Mouse (Mus musculus) MEL (cell line): ENCODE measurements at regions not wholly inside any gene's neighbourhood (a gene's known extent, or its start where the extent isn't known, plus 50 kb on each side); places are given as distances from the start of the nearest gene placed in this dataset.

Experiments used
- DNase-seq: peaks from one replicate; pipeline ENCODE4 v3.0.0; 2011; ENCODE audit warnings: low read depth, low spot score
- H3K27ac ChIP-seq: 2 replicates; pipeline ENCODE4 v1.5.1; 2012; ENCODE audit warnings: low read depth, mild to moderate bottlenecking, control low read depth, low read length, moderate library complexity; ENCODE audit not compliant: control insufficient read depth
- H3K27me3 ChIP-seq, 2 experiments: fragments of 150-350 bp in 1 of 2; sonication (generic) in 1 of 2; 2 replicates each; pipeline ENCODE4 v1.6.1; 2012; ENCODE audit warnings: low read length in 2 of 2, mild to moderate bottlenecking in 2 of 2, improper control_type of control experiment in 1 of 2, moderate library complexity in 1 of 2; ENCODE audit not compliant: insufficient read depth in 2 of 2, control insufficient read depth in 1 of 2
- H3K36me3 ChIP-seq, 2 experiments: 2 replicates each; pipeline ENCODE4 v1.6.1; 2012 to 2014; ENCODE audit warnings: low read length in 2 of 2, improper control_type of control experiment in 1 of 2, inconsistent platforms in 1 of 2, mild to moderate bottlenecking in 1 of 2; ENCODE audit not compliant: insufficient read depth in 2 of 2, control insufficient read depth in 1 of 2
- H3K4me1 ChIP-seq, 2 experiments: fragments of 150-350 bp in 1 of 2; sonication (generic) in 1 of 2; 2 replicates each; pipeline ENCODE4 v1.6.1; 2012; ENCODE audit warnings: low read length in 2 of 2, improper control_type of control experiment in 1 of 2, mild to moderate bottlenecking in 1 of 2; ENCODE audit not compliant: insufficient read depth in 2 of 2, control insufficient read depth in 1 of 2
- H3K4me3 ChIP-seq, 2 experiments: fragments of 150-350 bp in 1 of 2; sonication (generic) in 1 of 2; 2 replicates each; pipeline ENCODE4 v1.5.1; 2012; ENCODE audit warnings: low read depth in 2 of 2, low read length in 2 of 2, mild to moderate bottlenecking in 2 of 2, moderate library complexity in 2 of 2, control low read depth in 1 of 2, improper control_type of control experiment in 1 of 2; ENCODE audit not compliant: control insufficient read depth in 1 of 2, insufficient read depth in 1 of 2
- H3K79me2 ChIP-seq: 2 replicates; pipeline ENCODE4 v1.6.1; 2012; ENCODE audit warnings: mild to moderate bottlenecking, low read length, moderate library complexity; ENCODE audit not compliant: control insufficient read depth, poor library complexity, insufficient read depth
- H3K9ac ChIP-seq: 2 replicates; pipeline ENCODE4 v1.6.1; 2012; ENCODE audit warnings: low read depth, mild to moderate bottlenecking, control low read depth, low read length, moderate library complexity; ENCODE audit not compliant: control insufficient read depth, poor library complexity, severe bottlenecking
- H3K9me3 ChIP-seq: fragments of 150-350 bp; sonication (generic); replicated peaks from 2 replicates; pipeline ENCODE4 v1.6.1; 2012; ENCODE audit warnings: mild to moderate bottlenecking, low read length, improper control_type of control experiment, moderate library complexity; ENCODE audit not compliant: insufficient read depth
- CHD1 ChIP-seq: IDR thresholded peaks from 2 replicates; pipeline ENCODE4 v1.6.1; 2012; ENCODE audit warnings: low read depth, mild to moderate bottlenecking, inconsistent platforms, low read length, improper control_type of control experiment
- CTCF ChIP-seq, 3 experiments: IDR thresholded peaks in 2 of 3; conservative IDR thresholded peaks in 1 of 3; 2 replicates each; pipeline ENCODE4 v1.5.1; 2011 to 2012; ENCODE audit warnings: low read length in 3 of 3, low read depth in 2 of 3, mild to moderate bottlenecking in 2 of 3, improper control_type of control experiment in 1 of 3, inconsistent platforms in 1 of 3, mixed read lengths in 1 of 3, moderate library complexity in 1 of 3; ENCODE audit not compliant: control insufficient read depth in 1 of 3, insufficient read depth in 1 of 3, poor library complexity in 1 of 3, severe bottlenecking in 1 of 3
- E2F4 ChIP-seq: IDR thresholded peaks from 2 replicates; pipeline ENCODE4 v1.6.1; 2011; ENCODE audit warnings: low read depth, low read length, improper control_type of control experiment, borderline replicate concordance
- ETS1 ChIP-seq: IDR thresholded peaks from 2 replicates; pipeline ENCODE4 v1.6.1; 2012; ENCODE audit warnings: low read depth, mild to moderate bottlenecking, inconsistent platforms, low read length, improper control_type of control experiment, moderate library complexity
- GATA1 ChIP-seq: IDR thresholded peaks from 2 replicates; pipeline ENCODE4 v1.6.1; 2011; ENCODE audit warnings: low read depth, low read length, improper control_type of control experiment
- HCFC1 ChIP-seq: IDR thresholded peaks from 2 replicates; pipeline ENCODE4 v1.6.1; 2012; ENCODE audit warnings: low read depth, mild to moderate bottlenecking, inconsistent platforms, low read length, improper control_type of control experiment, moderate library complexity
- MAFK ChIP-seq: IDR thresholded peaks from 2 replicates; pipeline ENCODE4 v1.6.1; 2011; ENCODE audit warnings: low read depth, mild to moderate bottlenecking, low read length, improper control_type of control experiment, borderline replicate concordance
- MAX ChIP-seq: IDR thresholded peaks from 2 replicates; pipeline ENCODE4 v1.6.1; 2011; ENCODE audit warnings: low read length, improper control_type of control experiment
- MEF2A ChIP-seq: IDR thresholded peaks from 2 replicates; pipeline ENCODE4 v1.6.1; 2014; ENCODE audit warnings: low read depth, mild to moderate bottlenecking, inconsistent platforms, low read length, improper control_type of control experiment; ENCODE audit not compliant: poor library complexity, insufficient replicate concordance, severe bottlenecking; ENCODE audit errors: extremely low read depth
- MYB ChIP-seq: IDR thresholded peaks from 2 replicates; pipeline ENCODE4 v1.6.1; 2011; ENCODE audit warnings: mild to moderate bottlenecking, low read depth, low read length, improper control_type of control experiment
- MYC ChIP-seq: IDR thresholded peaks from 2 replicates; pipeline ENCODE4 v1.6.1; 2011; ENCODE audit warnings: low read depth, mild to moderate bottlenecking, low read length, improper control_type of control experiment, moderate library complexity
- NRF1 ChIP-seq: IDR thresholded peaks from 2 replicates; pipeline ENCODE4 v1.6.1; 2014; ENCODE audit warnings: low read depth, mild to moderate bottlenecking, inconsistent platforms, low read length, improper control_type of control experiment, moderate library complexity; ENCODE audit not compliant: poor library complexity, insufficient read depth, severe bottlenecking
- POLR2A ChIP-seq, 2 experiments: IDR thresholded peaks; 2 replicates each; pipeline ENCODE4 v1.6.1; 2011 to 2012; ENCODE audit warnings: low read length in 2 of 2, mild to moderate bottlenecking in 2 of 2, control low read depth in 1 of 2, improper control_type of control experiment in 1 of 2, low read depth in 1 of 2, moderate library complexity in 1 of 2; ENCODE audit not compliant: control insufficient read depth in 1 of 2, insufficient read depth in 1 of 2, poor library complexity in 1 of 2
- RAD21 ChIP-seq: IDR thresholded peaks from 2 replicates; pipeline ENCODE4 v1.6.1; 2011; ENCODE audit warnings: mild to moderate bottlenecking, low read depth, low read length, improper control_type of control experiment
- SMC3 ChIP-seq: IDR thresholded peaks from 2 replicates; pipeline ENCODE4 v1.6.1; 2011; ENCODE audit warnings: low read depth, low read length, improper control_type of control experiment
- TAL1 ChIP-seq: IDR thresholded peaks from 2 replicates; pipeline ENCODE4 v1.6.1; 2012; ENCODE audit warnings: mild to moderate bottlenecking, inconsistent platforms, low read length, moderate library complexity, mixed read lengths
- TBP ChIP-seq: IDR thresholded peaks from 2 replicates; pipeline ENCODE4 v1.8.0; 2011; ENCODE audit warnings: low read depth, low read length, improper control_type of control experiment
- UBTF ChIP-seq: IDR thresholded peaks from 2 replicates; pipeline ENCODE4 v1.6.1; 2012; ENCODE audit warnings: low read depth, mild to moderate bottlenecking, inconsistent platforms, low read length, improper control_type of control experiment, moderate library complexity, borderline replicate concordance; ENCODE audit not compliant: insufficient read depth
- ZC3H11A ChIP-seq: IDR thresholded peaks from 2 replicates; pipeline ENCODE4 v1.6.1; 2012; ENCODE audit warnings: low read depth, mild to moderate bottlenecking, inconsistent platforms, low read length, improper control_type of control experiment
- ZNF384 ChIP-seq: IDR thresholded peaks from 2 replicates; pipeline ENCODE4 v1.6.1; 2012; ENCODE audit warnings: low read depth, mild to moderate bottlenecking, inconsistent platforms, low read length, improper control_type of control experiment

- Histone ChIP-seq H3K4me3 (no peak overlapping the region), H3K4me1 (no peaks in the 10 kb centered on the region), H3K27ac (no peak overlapping the region), H3K36me3 (no peaks in the 10 kb centered on the region), H3K9ac (no peak overlapping the region)
- DNase-seq: no peak
- TF ChIP-seq MYC: no peak
- TF ChIP-seq MAFK: no peak
- no peak for TF ChIP-seq HCFC1
- no peak for TF ChIP-seq CHD1
- TF ChIP-seq TAL1: no peak
- no peak for TF ChIP-seq TBP
- TF ChIP-seq, all 39 proteins: peak for 0
- no peaks in the 10 kb centered on the region; a peak in 1 of 4 replicates for H3K27me3 ChIP-seq
- no peaks in the 10 kb centered on the region for H3K9me3 ChIP-seq
- no peaks in the 10 kb centered on the region for H3K79me2 ChIP-seq
Observed at GRCm38 (mm10) chr2:106210773-106211172, 207.4 kb upstream of the Dnajc24 start.

GRCm38 (mm10) chr2:106208767-106209250, 205.5 kb upstream of the Dnajc24 start:
- H3K9ac ChIP-seq: no peak overlapping the region
- H3K36me3 ChIP-seq: no peaks in the 10 kb centered on the region
- H3K9me3 ChIP-seq: no peaks in the 10 kb centered on the region
- H3K27me3 ChIP-seq: no peaks in the 10 kb centered on the region
- no peaks in the 10 kb centered on the region for H3K79me2 ChIP-seq
- TF ChIP-seq ZNF384 (no peak), MYB (no peak), GATA1 (no peak), ETS1 (no peak), E2F4 (no peak), POLR2A (IDR thresholded peaks at IDR 0.05; ENCODE audit: control insufficient read depth in 1 of 2, insufficient read depth in 1 of 2, low read depth in 1 of 2, low read length in 2 of 2, poor library complexity in 1 of 2) (no peak), ZC3H11A (no peak), TBP (no peak), NRF1 (no peak), UBTF (no peak)
- H3K4me1 ChIP-seq: no peaks in the 10 kb centered on the region
- no peak overlapping the region for H3K27ac ChIP-seq
- no peak overlapping the region for H3K4me3 ChIP-seq
- no peak for DNase-seq

- peak; percentile 14 for DNase-seq
- no peak overlapping the region for H3K9ac ChIP-seq
- H3K4me1 ChIP-seq: no peaks in the 10 kb centered on the region
- TF ChIP-seq E2F4: no peak
- TF ChIP-seq RAD21: peak; percentile 20; the same call in 1 of the 2 replicates
- no peak for TF ChIP-seq ZNF384
- no peak for TF ChIP-seq MEF2A
- TF ChIP-seq SMC3: peak; percentile 19; the same call in 1 of the 2 replicates
- no peak for TF ChIP-seq MAX
- peak; percentile 28 to 35 (median 32); a peak in 4 of 6 replicates for TF ChIP-seq CTCF (IDR thresholded peaks at IDR 0.05 in 2 of 3, conservative IDR thresholded peaks at IDR 0.05 in 1 of 3; ENCODE audit: control insufficient read depth in 1 of 3, insufficient read depth in 1 of 3, low read depth in 2 of 3, low read length in 3 of 3, poor library complexity in 1 of 3, severe bottlenecking in 1 of 3)
- TF ChIP-seq HCFC1: no peak
- no peak for TF ChIP-seq GATA1
- H3K36me3 ChIP-seq: no peaks in the 10 kb centered on the region
- no peaks in the 10 kb centered on the region for H3K79me2 ChIP-seq
- no peaks in the 10 kb centered on the region for H3K27me3 ChIP-seq
- H3K4me3 ChIP-seq: no peak overlapping the region
- H3K27ac ChIP-seq: no peak overlapping the region
- no peaks in the 10 kb centered on the region for H3K9me3 ChIP-seq
Observed at GRCm38 (mm10) chr2:106200130-106200529, 196.8 kb upstream of the Dnajc24 start.
